Comparison of ENCODE assay signal across 24 mouse cellular contexts in genomic region chr5:150618599-150619355, GRCm38 (mm10). TPM values are rescaled to one million over a fixed set of nuclear protein-coding genes. Genes with fewer than 3 reads are reported as not detected.
DNase-seq lines count a peak whose midpoint lies in the region; ATAC-seq and TF ChIP-seq lines count a peak whose summit lies in the region.
"Had no signal": no experiment of that assay in that cellular context is flagged by ENCODE, and none has a peak within 500 bp of the region (broad histone marks: within the 10 kb centered on the region; RNA-seq: fewer than 3 reads in every experiment).

No protein-coding gene starts in this region.

- H3K4me3 ChIP-seq in intestine, embryonic 14.5 days (ENCODE audit: low read depth, low read length), result no peak overlapping the region
- no peak overlapping the region for H3K4me3 ChIP-seq in intestine, embryonic 15.5 days (replicated peaks)
- H3K4me3 ChIP-seq in kidney, embryonic 16.5 days (ENCODE audit: low read length), result no peak overlapping the region
- no peak overlapping the region for H3K4me3 ChIP-seq in MEL (ENCODE audit: control insufficient read depth in 1 of 2, insufficient read depth in 1 of 2, low read depth in 2 of 2, low read length in 2 of 2)
- H3K4me3 ChIP-seq: forebrain, embryonic 10.5 days; forebrain, embryonic 13.5 days; hindbrain, embryonic 10.5 days; hindbrain, embryonic 13.5 days had no signal

- 92% methylated on average over 10 of the region's 10 CpGs for WGBS in intestine, embryonic 14.5 days
- WGBS in intestine, embryonic 15.5 days, result 88% methylated on average over 10 of the region's 10 CpGs
- WGBS in kidney, embryonic 16.5 days, result 52% methylated on average over 10 of the region's 10 CpGs

- no peaks in the 10 kb centered on the region for H3K9me3 ChIP-seq in intestine, embryonic 14.5 days (ENCODE audit: control insufficient read depth, low read length)
- H3K9me3 ChIP-seq in intestine, embryonic 15.5 days, result no peaks in the 10 kb centered on the region
- no peaks in the 10 kb centered on the region for H3K9me3 ChIP-seq in kidney, embryonic 16.5 days (ENCODE audit: low read length)
- no peaks in the 10 kb centered on the region for H3K9me3 ChIP-seq in MEL (replicated peaks; ENCODE audit: insufficient read depth, low read length)
- H3K9me3 ChIP-seq: forebrain, embryonic 10.5 days; forebrain, embryonic 13.5 days; G1E; hindbrain, embryonic 10.5 days; hindbrain, embryonic 13.5 days had no signal

- H3K79me2 ChIP-seq in MEL (ENCODE audit: control insufficient read depth, insufficient read depth, low read length, poor library complexity), result no peaks in the 10 kb centered on the region

- H3K36me3 ChIP-seq in intestine, embryonic 14.5 days (ENCODE audit: control insufficient read depth, insufficient read depth, low read length), result no peaks in the 10 kb centered on the region
- no peaks in the 10 kb centered on the region for H3K36me3 ChIP-seq in intestine, embryonic 15.5 days
- H3K36me3 ChIP-seq in kidney, embryonic 16.5 days (ENCODE audit: insufficient read depth, low read length), result no peaks in the 10 kb centered on the region
- H3K36me3 ChIP-seq in MEL (ENCODE audit: control insufficient read depth in 1 of 2, insufficient read depth in 2 of 2, low read length in 2 of 2), result peaks cover 0 to 23% of the 10 kb centered on the region in 2 experiments; a peak in 2 of 4 replicates
- H3K36me3 ChIP-seq: forebrain, embryonic 10.5 days; hindbrain, embryonic 10.5 days had no signal

- no peak for TF ChIP-seq POLR2A in MEL (IDR thresholded peaks at IDR 0.05; ENCODE audit: control insufficient read depth in 1 of 2, insufficient read depth in 1 of 2, low read depth in 1 of 2, low read length in 2 of 2, poor library complexity in 1 of 2)

- H3K27me3 ChIP-seq in intestine, embryonic 14.5 days (replicated peaks; ENCODE audit: control insufficient read depth, insufficient read depth, low read length), result no peaks in the 10 kb centered on the region
- no peaks in the 10 kb centered on the region for H3K27me3 ChIP-seq in intestine, embryonic 15.5 days (replicated peaks)
- H3K27me3 ChIP-seq in kidney, embryonic 16.5 days (ENCODE audit: insufficient read depth, low read length), result no peaks in the 10 kb centered on the region
- no peaks in the 10 kb centered on the region for H3K27me3 ChIP-seq in MEL (ENCODE audit: control insufficient read depth in 1 of 2, insufficient read depth in 2 of 2, low read length in 2 of 2)
- H3K27me3 ChIP-seq: CH12.LX; forebrain, embryonic 13.5 days; hindbrain, embryonic 13.5 days had no signal

- no peak overlapping the region for H3K4me2 ChIP-seq in intestine, embryonic 14.5 days (ENCODE audit: low read length)
- no peak overlapping the region for H3K4me2 ChIP-seq in intestine, embryonic 15.5 days (replicated peaks)
- no peak overlapping the region for H3K4me2 ChIP-seq in kidney, embryonic 16.5 days (replicated peaks; ENCODE audit: low read depth, low read length)
- H3K4me2 ChIP-seq: forebrain, embryonic 13.5 days; heart, embryonic 11.5 days; hindbrain, embryonic 13.5 days had no signal

- H3K27ac ChIP-seq in intestine, embryonic 14.5 days (ENCODE audit: low read depth), result no peak overlapping the region
- H3K27ac ChIP-seq in intestine, embryonic 15.5 days, result no peak overlapping the region
- H3K27ac ChIP-seq in kidney, embryonic 16.5 days (ENCODE audit: low read length), result peak overlapping the region; percentile 52
- no peak overlapping the region for H3K27ac ChIP-seq in MEL (ENCODE audit: control insufficient read depth, low read depth, low read length)
- H3K27ac ChIP-seq: forebrain, embryonic 10.5 days; forebrain, embryonic 13.5 days; hindbrain, embryonic 10.5 days; hindbrain, embryonic 13.5 days had no signal

- no peak for TF ChIP-seq RAD21 in MEL (IDR thresholded peaks at IDR 0.05; ENCODE audit: low read depth, low read length)

- no peaks in the 10 kb centered on the region for H3K4me1 ChIP-seq in intestine, embryonic 14.5 days (replicated peaks; ENCODE audit: control insufficient read depth, insufficient read depth, low read length)
- no peaks in the 10 kb centered on the region for H3K4me1 ChIP-seq in intestine, embryonic 15.5 days (replicated peaks)
- H3K4me1 ChIP-seq in kidney, embryonic 16.5 days (ENCODE audit: insufficient read depth, low read length), result peaks cover 12% of the 10 kb centered on the region
- H3K4me1 ChIP-seq in MEL (ENCODE audit: control insufficient read depth in 1 of 2, insufficient read depth in 2 of 2, low read length in 2 of 2), result peaks cover 6 to 16% of the 10 kb centered on the region in 2 experiments; a peak in 3 of 4 replicates
- H3K4me1 ChIP-seq: forebrain, embryonic 10.5 days; forebrain, embryonic 13.5 days; hindbrain, embryonic 10.5 days; hindbrain, embryonic 13.5 days had no signal

- H3K9ac ChIP-seq in intestine, embryonic 14.5 days (ENCODE audit: low read length), result no peak overlapping the region
- no peak overlapping the region for H3K9ac ChIP-seq in intestine, embryonic 15.5 days
- no peak overlapping the region for H3K9ac ChIP-seq in kidney, embryonic 16.5 days (replicated peaks; ENCODE audit: low read length)
- no peak overlapping the region for H3K9ac ChIP-seq in MEL (ENCODE audit: control insufficient read depth, low read depth, low read length, poor library complexity, severe bottlenecking)
- H3K9ac ChIP-seq: forebrain, embryonic 13.5 days; hindbrain, embryonic 13.5 days had no signal

- TF ChIP-seq CTCF in MEL (IDR thresholded peaks at IDR 0.05 in 2 of 3, conservative IDR thresholded peaks at IDR 0.05 in 1 of 3; ENCODE audit: control insufficient read depth in 1 of 3, insufficient read depth in 1 of 3, low read depth in 2 of 3, low read length in 3 of 3, poor library complexity in 1 of 3, severe bottlenecking in 1 of 3), result no peak

- DNase-seq in intestine, embryonic 14.5 days (ENCODE audit: low spot score), result peak; percentile 27
- DNase-seq in kidney, postnatal 4 days, result no peak
- DNase-seq in MEL (ENCODE audit: low read depth, low spot score), result no peak
- DNase-seq in cerebellum, adult 9-11 months, result no peak
- DNase-seq: adrenal gland, adult 2 months; adrenal gland, postnatal 14 days; B cell, adult 2 months; cerebellum, adult 11-12 months; cerebellum, adult 8-10 months; cerebellum, postnatal 14 days; gastrocnemius, postnatal 10 days; gastrocnemius, postnatal 36 days; heart, postnatal 36 days had no signal

- TF ChIP-seq EP300 in MEL (IDR thresholded peaks at IDR 0.05; ENCODE audit: low read depth in 1 of 2, low read length in 2 of 2), result no peak

- no peak for ATAC-seq in intestine, embryonic 14.5 days (replicated peaks; ENCODE audit: low FRiP score, low TSS enrichment, low read depth)
- no peak for ATAC-seq in intestine, embryonic 15.5 days
- ATAC-seq in kidney, embryonic 16.5 days (ENCODE audit: low FRiP score, low TSS enrichment), result peak; percentile 91
- ATAC-seq: forebrain, embryonic 13.5 days; forebrain, embryonic 16.5 days; hindbrain, embryonic 16.5 days had no signal

TF ChIP-seq in MEL, 35 proteins besides CTCF, POLR2A, EP300 and RAD21:
- TF ChIP-seq POLR2AphosphoS2 (IDR thresholded peaks at IDR 0.05; ENCODE audit: low read length) (peak; percentile 28; the same call in 1 of the 2 replicates), ZC3H11A (IDR thresholded peaks at IDR 0.05; ENCODE audit: low read depth, low read length) (no peak)

RNA-seq across cellular contexts. Expression of gene N4bp2l1, which starts 21.8 kb away (rescaled TPM):
- 4.9 and 5.5 TPM in 2 replicates for polyA plus RNA-seq in intestine, embryonic 14.5 days (2014; fragmentation: Nextera tagmentation; extraction: Ambion mirVana)
- 4.6 and 4.9 TPM in 2 replicates for polyA plus RNA-seq in intestine, embryonic 15.5 days (2015; fragmentation: Nextera tagmentation; extraction: Ambion mirVana)
- 5.8 and 6.4 TPM in 2 replicates for polyA plus RNA-seq in kidney, embryonic 16.5 days (2015; fragmentation: Nextera tagmentation; extraction: Ambion mirVana)
- total RNA-seq in MEL (2012; rRNA removed), result 2.6 and 2.9 TPM in 2 replicates
- 10 to 100 TPM in 1 of 2 experiments, not detected in 1; 15.0 TPM for polyA plus RNA-seq in MEL (2012; ENCODE audit: insufficient read depth in 1 of 2, insufficient read length in 2 of 2, low read depth in 1 of 2, low replicate concordance in 2 of 2, missing spikeins in 1 of 2)

RNA-seq across cellular contexts. Expression of gene N4bp2l2, which starts 47.2 kb away (rescaled TPM):
- 43.9 and 45.6 TPM in 2 replicates for polyA plus RNA-seq in intestine, embryonic 14.5 days (2014; fragmentation: Nextera tagmentation; extraction: Ambion mirVana)
- polyA plus RNA-seq in intestine, embryonic 15.5 days (2015; fragmentation: Nextera tagmentation; extraction: Ambion mirVana), result 34.4 and 38.3 TPM in 2 replicates
- 34.0 and 43.6 TPM in 2 replicates for polyA plus RNA-seq in kidney, embryonic 16.5 days (2015; fragmentation: Nextera tagmentation; extraction: Ambion mirVana)
- total RNA-seq in MEL (2012; rRNA removed), result 74.9 and 75.0 TPM in 2 replicates
- 10 to 100 TPM in 1 of 2 experiments, not detected in 1; 67.5 TPM for polyA plus RNA-seq in MEL (2012; ENCODE audit: insufficient read depth in 1 of 2, insufficient read length in 2 of 2, low read depth in 1 of 2, low replicate concordance in 2 of 2, missing spikeins in 1 of 2)

RNA-seq across cellular contexts. Expression of gene Pds5b, which starts 54.8 kb away (rescaled TPM):
- polyA plus RNA-seq in intestine, embryonic 14.5 days (2014; fragmentation: Nextera tagmentation; extraction: Ambion mirVana), result 37.3 and 42.5 TPM in 2 replicates
- polyA plus RNA-seq in intestine, embryonic 15.5 days (2015; fragmentation: Nextera tagmentation; extraction: Ambion mirVana), result 22.2 and 25.3 TPM in 2 replicates
- 28.2 and 33.4 TPM in 2 replicates for polyA plus RNA-seq in kidney, embryonic 16.5 days (2015; fragmentation: Nextera tagmentation; extraction: Ambion mirVana)
- 21.9 and 26.3 TPM in 2 replicates for total RNA-seq in MEL (2012; rRNA removed)
- 10 to 100 TPM; 46.2 to 52.7 TPM for polyA plus RNA-seq in MEL (2012; ENCODE audit: insufficient read depth in 1 of 2, insufficient read length in 2 of 2, low read depth in 1 of 2, low replicate concordance in 2 of 2, missing spikeins in 1 of 2)
